Mouse (Mus musculus) E14TG2a.4 (cell line): ENCODE measurements around the gene Apoc2.

Experiments used
- CTCF ChIP-seq: conservative IDR thresholded peaks from 2 replicates; pipeline ENCODE4 v1.5.1; 2014; ENCODE audit warnings: low read length
- NANOG ChIP-seq: IDR thresholded peaks from 2 replicates; pipeline ENCODE4 v1.6.1; 2014; ENCODE audit warnings: borderline replicate concordance, low read length, mixed read lengths
- POU5F1 ChIP-seq: IDR thresholded peaks from 2 replicates; pipeline ENCODE4 v1.6.1; 2014; ENCODE audit warnings: low read length, borderline replicate concordance

GRCm38 (mm10) chr7:19694336-19695212 lies 16.8 kb upstream of the Apoc2 start:
- TF ChIP-seq CTCF (no peak), POU5F1 (no peak), NANOG (no peak)
